Mouse (Mus musculus) C2C12 (cell line): ENCODE results near the gene Grhl3. TPM values are rescaled to one million over a fixed set of nuclear protein-coding genes. Genes with fewer than 3 reads are reported as not detected.

ENCODE experiments used
- H3K27me3 ChIP-seq: one replicate; pipeline ENCODE4 v1.6.1; 2011; ENCODE audit not compliant: control insufficient read depth, insufficient read depth, insufficient read length
- H3K36me3 ChIP-seq: one replicate; pipeline ENCODE4 v1.6.1; 2011; ENCODE audit not compliant: control insufficient read depth, insufficient read depth
- H3K4me3 ChIP-seq: one replicate; pipeline ENCODE4 v1.5.1; 2011; ENCODE audit warnings: mild to moderate bottlenecking, control low read depth; ENCODE audit not compliant: poor library complexity, insufficient read depth, severe bottlenecking
- H3K79me2 ChIP-seq: one replicate; pipeline ENCODE4 v1.6.1; 2011; ENCODE audit not compliant: control insufficient read depth, insufficient read depth
- H3K79me3 ChIP-seq: one replicate; pipeline ENCODE4 v1.6.1; 2011; ENCODE audit warnings: low read depth, control low read depth
- H3ac ChIP-seq: one replicate; pipeline ENCODE3; 2011; ENCODE audit warnings: low read depth; ENCODE audit not compliant: control insufficient read depth, insufficient read length
- CEBPB ChIP-seq: IDR thresholded peaks from one replicate; pipeline ENCODE4 v1.6.1; 2011; ENCODE audit warnings: low read depth, mild to moderate bottlenecking, control low read depth, moderate library complexity
- CTCF ChIP-seq: IDR thresholded peaks from one replicate; pipeline ENCODE4 v1.5.1; 2011; ENCODE audit not compliant: control insufficient read depth, insufficient read depth, insufficient read length
- FOSL1 ChIP-seq: IDR thresholded peaks from one replicate; pipeline ENCODE4 v1.8.0; 2011; ENCODE audit warnings: mild to moderate bottlenecking, low read length; ENCODE audit not compliant: poor library complexity, insufficient read depth, severe bottlenecking
- MAX ChIP-seq: IDR thresholded peaks from one replicate; pipeline ENCODE4 v1.6.1; 2011; ENCODE audit warnings: mild to moderate bottlenecking, control low read depth
- MYOD1 ChIP-seq: IDR thresholded peaks from one replicate; pipeline ENCODE4 v1.6.1; 2011; ENCODE audit warnings: low read depth; ENCODE audit not compliant: control insufficient read depth, insufficient read length
- MYOG ChIP-seq: IDR thresholded peaks from one replicate; pipeline ENCODE4 v1.6.1; 2011; ENCODE audit not compliant: control insufficient read depth, insufficient read length; ENCODE audit errors: extremely low read depth
- USF1 ChIP-seq: IDR thresholded peaks from one replicate; pipeline ENCODE4 v1.6.1; 2011; ENCODE audit warnings: low read depth, mild to moderate bottlenecking, control low read depth, moderate library complexity
- polyA plus RNA-seq: library from polyadenylated mRNA; unstranded; fragments of >200 nt; fragmentation: generic; extraction: Trizol; gene quantifications from one replicate; pipeline ENCODE4 v1.2.1, GENCODE M21; 2012; ENCODE audit warnings: missing spikeins

The Grhl3 gene
- polyA plus RNA-seq, 1 experiment: 0.49 TPM

DNA sequence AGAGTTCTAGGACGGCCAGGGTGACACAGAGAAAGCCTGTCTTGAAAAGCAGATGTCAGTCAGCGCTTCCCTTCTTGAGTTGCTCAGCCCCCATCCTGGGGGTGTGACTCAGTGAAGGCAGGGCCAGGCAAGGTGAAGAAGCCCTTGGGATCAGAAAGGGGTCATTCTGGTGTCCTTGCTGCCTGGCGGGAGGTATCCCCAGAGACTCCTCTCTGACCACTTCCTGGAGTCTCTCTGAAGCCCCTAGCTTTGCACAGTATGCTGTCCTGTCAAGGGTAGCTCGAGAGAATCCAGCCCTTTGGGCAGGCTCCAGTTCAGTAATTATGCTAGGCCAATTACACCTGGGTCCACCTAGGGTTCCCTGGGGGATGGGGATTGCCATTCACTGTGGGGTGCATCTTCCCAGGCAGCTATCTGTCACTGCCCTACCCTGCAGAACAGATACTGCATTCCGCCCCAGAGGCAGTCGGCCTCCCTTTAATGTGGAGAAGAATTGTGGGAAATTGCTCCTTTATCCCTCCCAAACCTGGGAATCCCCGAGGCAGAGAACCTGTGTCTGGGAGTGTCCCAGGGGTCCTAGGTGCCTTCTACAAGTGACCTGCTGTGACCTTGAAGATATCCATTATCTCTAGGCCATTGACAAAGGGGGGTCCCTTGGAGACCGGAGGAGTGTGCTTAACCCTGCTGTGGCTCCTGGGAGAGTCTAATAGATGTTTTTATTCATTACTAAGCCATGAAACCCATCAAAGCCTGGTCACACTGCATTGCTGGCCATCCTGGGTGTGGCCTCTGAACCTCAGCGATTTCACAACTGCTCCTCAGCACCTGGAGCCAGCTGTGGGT lies 41.4 kb downstream of the Grhl3 start:
- no peaks in the 10 kb centered on the region for H3K79me3 ChIP-seq
- H3K27me3 ChIP-seq: no peaks in the 10 kb centered on the region
- TF ChIP-seq CTCF: no peak
- TF ChIP-seq CEBPB: no peak
- no peak for TF ChIP-seq MYOG
- TF ChIP-seq MYOD1: no peak
- TF ChIP-seq MAX: no peak
- TF ChIP-seq USF1: no peak
- no peak for TF ChIP-seq FOSL1

GRCm38 (mm10) chr4:135531236-135531635 lies 42.2 kb downstream of the Grhl3 start:
- no peaks in the 10 kb centered on the region for H3K36me3 ChIP-seq
- TF ChIP-seq FOSL1: no peak
- TF ChIP-seq USF1: no peak
- no peak for TF ChIP-seq MAX
- TF ChIP-seq CTCF: no peak
- peak; percentile 13 for TF ChIP-seq MYOD1
- TF ChIP-seq CEBPB: no peak
- TF ChIP-seq MYOG: no peak
- H3K27me3 ChIP-seq: no peaks in the 10 kb centered on the region
- H3K79me2 ChIP-seq: no peaks in the 10 kb centered on the region
- H3K79me3 ChIP-seq: no peaks in the 10 kb centered on the region
- no peak overlapping the region for H3ac ChIP-seq
- H3K4me3 ChIP-seq: no peak overlapping the region

More for the DNA sequence above, 41.4 kb downstream of the Grhl3 start:
- Histone ChIP-seq H3K36me3 (no peaks in the 10 kb centered on the region), H3K4me3 (no peak overlapping the region), H3K79me2 (no peaks in the 10 kb centered on the region), H3ac (no peak overlapping the region)

- TF ChIP-seq MAX: no peak
- TF ChIP-seq MYOD1: no peak
- no peak for TF ChIP-seq MYOG
- no peak for TF ChIP-seq CEBPB
- TF ChIP-seq CTCF: no peak
- no peak for TF ChIP-seq FOSL1
- no peak for TF ChIP-seq USF1
- no peak overlapping the region for H3ac ChIP-seq
Observed at GRCm38 (mm10) chr4:135530270-135530669, 43.2 kb downstream of the Grhl3 start.

GRCm38 (mm10) chr4:135526039-135526710 lies 47.3 kb downstream of the Grhl3 start:
- Histone ChIP-seq H3K79me3 (no peaks in the 10 kb centered on the region), H3K36me3 (no peaks in the 10 kb centered on the region), H3ac (no peak overlapping the region), H3K79me2 (no peaks in the 10 kb centered on the region), H3K4me3 (no peak overlapping the region), H3K27me3 (no peaks in the 10 kb centered on the region)
- TF ChIP-seq CTCF (no peak), CEBPB (no peak), USF1 (no peak), MAX (no peak), MYOD1 (no peak), MYOG (no peak), FOSL1 (no peak)

More at GRCm38 (mm10) chr4:135530270-135530669, 43.2 kb downstream of the Grhl3 start:
- Histone ChIP-seq H3K79me3 (no peaks in the 10 kb centered on the region), H3K27me3 (no peaks in the 10 kb centered on the region), H3K79me2 (no peaks in the 10 kb centered on the region), H3K36me3 (no peaks in the 10 kb centered on the region), H3K4me3 (no peak overlapping the region)

GRCm38 (mm10) chr4:135525057-135525456 lies 48.4 kb downstream of the Grhl3 start:
- no peak overlapping the region for H3K4me3 ChIP-seq
- no peaks in the 10 kb centered on the region for H3K36me3 ChIP-seq
- H3K79me3 ChIP-seq: no peaks in the 10 kb centered on the region
- H3K79me2 ChIP-seq: no peaks in the 10 kb centered on the region
- H3ac ChIP-seq: no peak overlapping the region
- no peaks in the 10 kb centered on the region for H3K27me3 ChIP-seq
- TF ChIP-seq USF1: no peak
- no peak for TF ChIP-seq FOSL1
- no peak for TF ChIP-seq CTCF
- TF ChIP-seq MYOD1: no peak
- no peak for TF ChIP-seq MYOG
- TF ChIP-seq CEBPB: no peak
- TF ChIP-seq MAX: no peak
